Mouse (Mus musculus) CH12.LX (cell line): ENCODE data around the gene Usp19. TPM values are rescaled to one million over a fixed set of nuclear protein-coding genes. Genes with fewer than 3 reads are reported as not detected.

Experiments
- DNase-seq: peaks from one replicate; pipeline ENCODE4 v3.0.0-alpha.2; 2013; ENCODE audit errors: extremely low read depth
- H3K27ac ChIP-seq: 2 replicates; pipeline ENCODE4 v1.5.1; 2012; ENCODE audit warnings: low read depth, mild to moderate bottlenecking, control low read depth, moderate library complexity; ENCODE audit not compliant: insufficient read depth
- H3K27me3 ChIP-seq: replicated peaks from 2 replicates; pipeline ENCODE3; 2012; ENCODE audit warnings: inconsistent platforms
- H3K36me3 ChIP-seq, 2 experiments: replicated peaks in 1 of 2; 2 replicates each; pipeline versions ENCODE3 to v1.6.1; 2012; ENCODE audit warnings: inconsistent platforms in 1 of 2, low read length in 1 of 2, mild to moderate bottlenecking in 1 of 2, mixed read lengths in 1 of 2, moderate library complexity in 1 of 2; ENCODE audit not compliant: control insufficient read depth in 1 of 2, insufficient read depth in 1 of 2
- H3K4me1 ChIP-seq, 2 experiments: 2 replicates each; pipeline ENCODE4 v1.6.1; 2012; ENCODE audit warnings: inconsistent platforms in 1 of 2, moderate library complexity in 1 of 2; ENCODE audit not compliant: insufficient read depth in 2 of 2, control insufficient read depth in 1 of 2
- H3K4me2 ChIP-seq: 2 replicates; pipeline ENCODE4 v1.6.1; 2012; ENCODE audit warnings: low read depth, mild to moderate bottlenecking, control low read depth; ENCODE audit not compliant: poor library complexity, insufficient read depth, severe bottlenecking
- H3K4me3 ChIP-seq, 3 experiments: fragments of 150-350 bp in 1 of 3; sonication (generic) in 1 of 3; replicated peaks in 1 of 3; 2 replicates each; pipeline versions ENCODE3 to v1.5.1; 2011 to 2012; ENCODE audit warnings: low read depth in 2 of 3, low read length in 2 of 3, mild to moderate bottlenecking in 2 of 3, moderate library complexity in 2 of 3, control low read depth in 1 of 3, improper control_type of control experiment in 1 of 3, inconsistent platforms in 1 of 3, mixed read lengths in 1 of 3; ENCODE audit not compliant: poor library complexity in 1 of 3
- H3K79me2 ChIP-seq: replicated peaks from 2 replicates; pipeline ENCODE4 v1.6.1; 2012; ENCODE audit warnings: mild to moderate bottlenecking, moderate library complexity; ENCODE audit not compliant: control insufficient read depth, poor library complexity, insufficient read depth, severe bottlenecking; ENCODE audit errors: extremely low read depth
- H3K9ac ChIP-seq: 2 replicates; pipeline ENCODE4 v1.6.1; 2012; ENCODE audit warnings: low read depth, mild to moderate bottlenecking, control low read depth, moderate library complexity; ENCODE audit not compliant: insufficient read depth
- H3K9me3 ChIP-seq: replicated peaks from 2 replicates; pipeline ENCODE3; 2012; ENCODE audit warnings: low read length, inconsistent platforms, mixed read lengths
- CTCF ChIP-seq, 2 experiments: IDR thresholded peaks in 1 of 2; conservative IDR thresholded peaks in 1 of 2; 2 replicates each; pipeline ENCODE4 v1.5.1; 2011 to 2012; ENCODE audit warnings: low read depth in 2 of 2, low read length in 2 of 2, improper control_type of control experiment in 1 of 2, inconsistent platforms in 1 of 2, mild to moderate bottlenecking in 1 of 2, moderate library complexity in 1 of 2
- E2F4 ChIP-seq: IDR thresholded peaks from 2 replicates; pipeline ENCODE4 v1.6.1; 2011; ENCODE audit warnings: low read depth, low read length, improper control_type of control experiment; ENCODE audit not compliant: insufficient replicate concordance
- ELF1 ChIP-seq: IDR thresholded peaks from 2 replicates; pipeline ENCODE4 v1.6.1; 2014; ENCODE audit warnings: low read depth, mild to moderate bottlenecking, inconsistent platforms, low read length, improper control_type of control experiment
- ETS1 ChIP-seq: conservative IDR thresholded peaks from 2 replicates; pipeline ENCODE4 v1.6.1; 2012; ENCODE audit warnings: low read depth, mild to moderate bottlenecking, inconsistent platforms, low read length, improper control_type of control experiment, moderate library complexity
- GABPA ChIP-seq: IDR thresholded peaks from 2 replicates; pipeline ENCODE4 v1.6.1; 2012; ENCODE audit warnings: low read depth, low read length, improper control_type of control experiment, inconsistent platforms; ENCODE audit not compliant: insufficient replicate concordance
- HCFC1 ChIP-seq: IDR thresholded peaks from 2 replicates; pipeline ENCODE4 v1.6.1; 2012; ENCODE audit warnings: low read depth, mild to moderate bottlenecking, inconsistent platforms, low read length, improper control_type of control experiment
- JUN ChIP-seq: IDR thresholded peaks from 2 replicates; pipeline ENCODE4 v1.6.1; 2011; ENCODE audit warnings: low read depth, mild to moderate bottlenecking, low read length, improper control_type of control experiment, moderate library complexity; ENCODE audit not compliant: insufficient read depth
- JUND ChIP-seq: conservative IDR thresholded peaks from 2 replicates; pipeline ENCODE4 v1.6.1; 2011; ENCODE audit warnings: low read depth, low read length, improper control_type of control experiment
- MAX ChIP-seq: IDR thresholded peaks from 2 replicates; pipeline ENCODE4 v1.6.1; 2011; ENCODE audit warnings: low read length, improper control_type of control experiment
- MXI1 ChIP-seq: IDR thresholded peaks from 2 replicates; pipeline ENCODE4 v1.6.1; 2011; ENCODE audit warnings: mild to moderate bottlenecking, low read depth, low read length, improper control_type of control experiment
- MYC ChIP-seq: IDR thresholded peaks from 2 replicates; pipeline ENCODE4 v1.6.1; 2011; ENCODE audit warnings: low read depth, mild to moderate bottlenecking, improper control_type of control experiment, low read length
- PAX5 ChIP-seq: IDR thresholded peaks from 2 replicates; pipeline ENCODE4 v1.6.1; 2012; ENCODE audit warnings: low read length, inconsistent platforms, mixed read lengths
- RAD21 ChIP-seq: IDR thresholded peaks from 2 replicates; pipeline ENCODE4 v1.6.1; 2011; ENCODE audit warnings: low read depth, mild to moderate bottlenecking, low read length, improper control_type of control experiment, moderate library complexity
- RCOR1 ChIP-seq: conservative IDR thresholded peaks from 2 replicates; pipeline ENCODE4 v1.6.1; 2012; ENCODE audit warnings: low read depth, mild to moderate bottlenecking, inconsistent platforms, low read length, improper control_type of control experiment
- SIN3A ChIP-seq: IDR thresholded peaks from 2 replicates; pipeline ENCODE4 v1.6.1; 2012; ENCODE audit warnings: low read length, improper control_type of control experiment, inconsistent platforms
- USF1 ChIP-seq: IDR thresholded peaks from 2 replicates; pipeline ENCODE4 v1.6.1; 2014; ENCODE audit warnings: low read depth, mild to moderate bottlenecking, inconsistent platforms, low read length, improper control_type of control experiment
- USF2 ChIP-seq: conservative IDR thresholded peaks from 2 replicates; pipeline ENCODE4 v1.6.1; 2011; ENCODE audit warnings: low read depth, low read length, improper control_type of control experiment
- ZC3H11A ChIP-seq: IDR thresholded peaks from 2 replicates; pipeline ENCODE4 v1.6.1; 2012; ENCODE audit warnings: low read depth, mild to moderate bottlenecking, inconsistent platforms, low read length, improper control_type of control experiment
- ZKSCAN1 ChIP-seq: IDR thresholded peaks from 2 replicates; pipeline ENCODE4 v1.6.1; 2012; ENCODE audit warnings: low read depth, inconsistent platforms, low read length, improper control_type of control experiment, borderline replicate concordance
- ZMIZ1 ChIP-seq: IDR thresholded peaks from 2 replicates; pipeline ENCODE4 v1.6.1; 2012; ENCODE audit warnings: low read depth, mild to moderate bottlenecking, inconsistent platforms, low read length, improper control_type of control experiment
- dilution Hi-C: fragments of 300-500 bp; cut with MboI; formaldehyde crosslinking; loops from 2 replicates; pipeline ENCODE4 v1.14.3; 2020; ENCODE audit warnings: low sequenced_read_pairs; ENCODE audit not compliant: extremely low pct_unique_long_range_greater_than_20kb, extremely low pct_ligation_motif_present
- in situ Hi-C: fragments of 300-500 bp; cut with MboI; formaldehyde crosslinking; loops from 3 replicates; pipeline ENCODE4 v1.14.3; 2019; ENCODE audit warnings: low sequenced_read_pairs, low pct_ligation_motif_present, low pct_unique_long_range_greater_than_20kb, mixed read lengths
- polyA plus RNA-seq: library from polyadenylated mRNA; unstranded; fragments of >175 nt; gene quantifications from 2 replicates; pipeline ENCODE4 v1.2.1, GENCODE M21; 2012; ENCODE audit warnings: low read depth; ENCODE audit not compliant: insufficient read length
- total RNA-seq, 2 experiments: library from RNA; depleted of rRNA; stranded (reverse); fragments of 300-350 nt in 1 of 2; fragments of >200 nt in 1 of 2; gene quantifications; 2 replicates each; pipeline ENCODE4 v1.2.3; 2012 to 2014

Usp19 gene
- total and polyA plus RNA-seq, 3 experiments, result 36.5 to 106 (median 69.9) TPM

GRCm38 (mm10) chr9:108484021-108484420 lies 6.4 kb upstream of the Usp19 start:
- Histone ChIP-seq H3K27me3 (peaks cover 6% of the 10 kb centered on the region), H3K4me2 (no peak overlapping the region), H3K36me3 (no peaks in the 10 kb centered on the region), H3K9me3 (no peaks in the 10 kb centered on the region), H3K4me1 (peaks cover under 1% of the 10 kb centered on the region in 2 experiments; a peak in 2 of 4 replicates), H3K79me2 (no peaks in the 10 kb centered on the region), H3K9ac (no peak overlapping the region), H3K27ac (no peak overlapping the region), H3K4me3 (no peak overlapping the region)
- no peak for TF ChIP-seq CTCF (conservative IDR thresholded peaks at IDR 0.05 in 1 of 2, IDR thresholded peaks at IDR 0.05 in 1 of 2; ENCODE audit: low read depth in 2 of 2, low read length in 2 of 2)
- no peak for TF ChIP-seq ELF1
- no peak for TF ChIP-seq MXI1
- no peak for TF ChIP-seq JUN
- no peak for TF ChIP-seq RCOR1
- TF ChIP-seq JUND, result no peak
- no peak for TF ChIP-seq GABPA
- no peak for TF ChIP-seq ZKSCAN1
- no peak for TF ChIP-seq USF2
- TF ChIP-seq MYC, result no peak
- no peak for DNase-seq
- in situ Hi-C loops (no loop called here), dilution Hi-C loops (no loop called here)

DNA sequence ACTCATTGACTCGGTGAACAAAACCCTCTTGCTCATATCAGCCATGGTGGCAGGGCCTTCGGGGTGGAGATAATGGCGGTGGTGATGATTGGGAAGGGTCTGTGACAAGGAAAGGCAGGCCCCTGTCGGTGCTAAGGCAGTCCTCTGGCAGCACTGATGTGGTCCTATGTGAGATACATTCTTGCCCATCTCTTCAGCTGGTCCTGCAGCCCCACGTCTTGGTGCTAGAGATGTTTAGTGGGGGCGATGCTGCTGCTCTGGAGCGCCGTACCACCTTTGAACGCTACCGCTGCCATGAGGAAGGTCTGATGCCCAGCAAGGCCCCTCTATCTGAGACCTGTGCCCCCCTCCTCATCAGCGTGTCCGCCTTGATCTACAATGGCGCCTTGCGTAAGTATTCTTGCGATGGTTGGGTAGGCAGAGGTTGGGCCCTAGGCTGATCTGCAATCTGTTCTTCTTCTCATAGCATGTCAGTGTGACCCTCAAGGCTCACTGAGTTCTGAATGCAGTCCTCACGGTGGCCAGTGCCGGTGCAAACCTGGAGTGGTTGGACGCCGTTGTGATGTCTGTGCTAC lies 5.0 kb upstream of the Usp19 start:
- Histone ChIP-seq H3K27ac (no peak overlapping the region), H3K9me3 (no peaks in the 10 kb centered on the region), H3K9ac (no peak overlapping the region), H3K79me2 (no peaks in the 10 kb centered on the region), H3K4me2 (no peak overlapping the region), H3K36me3 (no peaks in the 10 kb centered on the region), H3K4me3 (no peak overlapping the region), H3K4me1 (peaks cover 6 to 13% of the 10 kb centered on the region in 2 experiments), H3K27me3 (peaks cover 6% of the 10 kb centered on the region)
- in situ Hi-C loops, result no loop called here
- TF ChIP-seq MXI1 (no peak), RCOR1 (no peak), RAD21 (no peak), JUN (no peak), E2F4 (no peak), USF2 (no peak), ZMIZ1 (no peak), USF1 (no peak), SIN3A (no peak), HCFC1 (no peak), ETS1 (no peak), PAX5 (no peak), CTCF (conservative IDR thresholded peaks at IDR 0.05 in 1 of 2, IDR thresholded peaks at IDR 0.05 in 1 of 2; ENCODE audit: low read depth in 2 of 2, low read length in 2 of 2) (no peak), MAX (no peak), ZC3H11A (no peak)
- dilution Hi-C loops, result no loop called here
- no peak for DNase-seq
